Mouse (Mus musculus) embryonic facial prominence, embryonic 14.5 days (tissue): ENCODE measurements at regions not wholly inside any gene's neighbourhood (a gene's known extent, or its start where the extent isn't known, plus 50 kb on each side); places are given as distances from the start of the nearest gene placed in this dataset.

Source experiments
- ATAC-seq: fragments of 200-750 bp; cut with Nextera tagmentation; 2 replicates; pipeline ENCODE4 v1.8.0; 2017; ENCODE audit warnings: low read depth, moderate number of reproducible peaks, moderate TSS enrichment
- DNase-seq: peaks from one replicate; pipeline ENCODE4 v3.0.0-alpha.2; 2015; ENCODE audit warnings: low spot score
- H3K27ac ChIP-seq: fragments of 300-500 bp; sonication (generic); replicated peaks from 2 replicates; pipeline ENCODE4 v1.5.1; 2014; ENCODE audit warnings: low read depth, mild to moderate bottlenecking, low read length, moderate library complexity
- H3K27me3 ChIP-seq: fragments of 300-500 bp; sonication (generic); replicated peaks from 2 replicates; pipeline ENCODE4 v1.6.1; 2014; ENCODE audit warnings: low read length; ENCODE audit not compliant: control insufficient read depth, insufficient read depth
- H3K36me3 ChIP-seq: fragments of 300-500 bp; sonication (generic); 2 replicates; pipeline ENCODE4 v1.6.1; 2014; ENCODE audit warnings: low read length, mixed read lengths; ENCODE audit not compliant: control insufficient read depth, insufficient read depth
- H3K4me1 ChIP-seq: fragments of 300-500 bp; sonication (generic); 2 replicates; pipeline ENCODE4 v1.6.1; 2014; ENCODE audit warnings: antibody characterized with exemption, low read length; ENCODE audit not compliant: control insufficient read depth, insufficient read depth
- H3K4me2 ChIP-seq: fragments of 300-500 bp; sonication (generic); 2 replicates; pipeline ENCODE4 v1.6.1; 2014; ENCODE audit warnings: low read depth, mild to moderate bottlenecking, low read length, moderate library complexity, mixed read lengths
- H3K4me3 ChIP-seq: fragments of 300-500 bp; sonication (generic); 2 replicates; pipeline ENCODE4 v1.5.1; 2014; ENCODE audit warnings: low read depth, mild to moderate bottlenecking, low read length
- H3K9ac ChIP-seq: fragments of 300-500 bp; sonication (generic); 2 replicates; pipeline ENCODE4 v1.6.1; 2014; ENCODE audit warnings: low read depth, mild to moderate bottlenecking, low read length, moderate library complexity, mixed read lengths
- H3K9me3 ChIP-seq: fragments of 300-500 bp; sonication (generic); 2 replicates; pipeline ENCODE4 v1.6.1; 2016; ENCODE audit warnings: low read length; ENCODE audit not compliant: control insufficient read depth
- WGBS: fragments of 180-500 bp; shearing (Covaris S2); extraction: QIAGEN DNeasy Blood & Tissue Kit; methylation state at CpG from one replicate; pipeline ENCODE4 v1.1.7; 2014; 5-methylcytosine and 5-hydroxymethylcytosine counted together

DNA sequence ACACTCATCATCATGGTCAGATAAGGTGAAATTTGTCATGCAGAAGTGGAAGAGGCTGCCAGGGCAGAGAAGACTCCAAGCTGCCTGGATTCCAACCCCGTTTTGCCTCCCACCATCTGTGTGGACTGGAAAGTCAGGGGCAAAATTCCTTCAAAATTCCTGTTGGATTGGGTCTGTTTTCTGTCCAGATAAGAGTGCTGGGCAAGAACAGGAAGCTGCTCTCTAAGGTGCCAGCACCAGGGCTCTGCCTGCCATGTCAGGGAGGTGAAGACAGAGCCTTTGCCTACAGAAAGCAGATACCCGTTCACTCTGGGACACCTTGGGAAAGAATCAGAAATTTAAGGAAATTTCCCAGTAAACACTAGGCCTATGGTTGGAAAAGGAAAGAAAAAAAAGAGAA is 112.5 kb upstream of the Sash1 start:
- Histone ChIP-seq H3K4me2 (no peak overlapping the region), H3K27me3 (no peaks in the 10 kb centered on the region), H3K36me3 (no peaks in the 10 kb centered on the region), H3K27ac (peak overlapping the region; percentile 76), H3K4me1 (peaks cover 11% of the 10 kb centered on the region; the same call in 1 of the 2 replicates), H3K9ac (no peak overlapping the region), H3K4me3 (no peak overlapping the region), H3K9me3 (no peaks in the 10 kb centered on the region)
- 46% methylated on average over 2 of the region's 2 CpGs for WGBS
- ATAC-seq (no peak), DNase-seq (no peak)

DNA sequence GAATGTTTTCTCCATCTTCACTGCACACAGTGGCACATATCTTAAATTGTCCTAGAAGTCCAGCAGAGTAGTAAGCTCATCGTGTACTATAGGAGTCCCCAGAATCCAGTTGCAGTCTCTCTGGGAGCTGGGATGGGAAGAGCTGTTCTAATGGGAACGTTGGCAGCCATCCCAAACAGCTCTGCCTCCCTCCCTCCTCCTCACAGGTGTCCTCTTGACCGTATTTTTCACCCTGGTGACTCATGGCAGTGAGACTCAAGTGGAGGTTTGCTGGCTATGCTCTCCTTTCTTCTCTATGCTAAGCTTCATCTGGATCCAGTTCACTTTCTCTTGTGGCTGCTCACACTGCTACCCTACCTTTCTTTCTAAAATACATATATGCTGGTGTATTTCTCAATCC is 109.2 kb upstream of the Sash1 start:
- Histone ChIP-seq H3K36me3 (no peaks in the 10 kb centered on the region), H3K9ac (no peak overlapping the region), H3K9me3 (no peaks in the 10 kb centered on the region), H3K4me3 (no peak overlapping the region), H3K27me3 (no peaks in the 10 kb centered on the region), H3K27ac (no peak overlapping the region), H3K4me2 (no peak overlapping the region), H3K4me1 (peaks cover 11% of the 10 kb centered on the region; the same call in 1 of the 2 replicates)
- DNase-seq (no peak), ATAC-seq (no peak)
- WGBS, result 57% methylated on average over 3 of the region's 3 CpGs

DNA sequence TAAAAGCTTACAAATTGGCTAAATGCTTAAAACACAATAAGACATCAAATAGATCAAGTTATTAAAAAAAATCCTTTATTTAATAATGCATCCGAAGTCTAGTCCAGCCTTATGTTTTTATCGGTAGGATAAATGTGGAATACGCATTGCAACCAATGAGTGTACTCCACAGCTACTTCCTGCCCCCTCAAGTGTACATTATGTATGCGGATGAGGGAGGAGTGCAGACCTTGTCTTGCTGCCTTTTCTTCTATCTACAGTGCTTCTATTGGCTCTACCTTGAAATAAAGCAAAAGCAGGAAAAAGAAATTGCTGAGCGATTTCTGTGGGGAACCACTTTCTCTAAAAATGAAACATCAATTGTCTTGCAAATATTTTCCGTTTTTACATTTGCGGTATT is 100.5 kb upstream of the Sash1 start:
- Histone ChIP-seq H3K4me1 (no peaks in the 10 kb centered on the region), H3K27ac (no peak overlapping the region), H3K9me3 (no peaks in the 10 kb centered on the region), H3K36me3 (no peaks in the 10 kb centered on the region), H3K27me3 (no peaks in the 10 kb centered on the region), H3K4me3 (no peak overlapping the region), H3K9ac (no peak overlapping the region), H3K4me2 (no peak overlapping the region)
- no peak for DNase-seq
- WGBS, result 88% methylated on average over 7 of the region's 7 CpGs
- ATAC-seq, result no peak

DNA sequence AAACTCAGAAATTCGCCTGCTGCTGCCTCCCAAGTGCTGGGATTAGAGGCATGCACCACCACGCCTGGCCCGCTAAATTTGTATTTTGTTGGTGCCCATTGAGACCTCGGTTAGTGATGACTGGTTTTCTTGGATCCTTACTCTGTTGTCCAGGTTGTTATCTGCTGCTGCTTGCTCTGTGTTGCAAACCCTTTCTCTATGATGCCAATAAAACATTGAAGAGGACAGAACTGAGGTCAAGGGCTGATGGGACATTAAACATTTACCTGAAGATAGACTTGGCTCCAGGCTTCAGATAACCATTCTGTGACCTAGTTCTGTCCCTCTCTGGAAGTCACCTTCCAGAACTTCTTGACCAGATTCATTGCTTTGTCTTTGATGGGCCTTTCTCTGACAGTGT is 97.5 kb upstream of the Sash1 start:
- DNase-seq (no peak), ATAC-seq (no peak)
- 86% methylated on average over 4 of the region's 4 CpGs for WGBS
- Histone ChIP-seq H3K4me1 (no peaks in the 10 kb centered on the region), H3K9me3 (no peaks in the 10 kb centered on the region), H3K4me2 (no peak overlapping the region), H3K9ac (no peak overlapping the region), H3K4me3 (no peak overlapping the region), H3K27me3 (no peaks in the 10 kb centered on the region), H3K36me3 (no peaks in the 10 kb centered on the region), H3K27ac (no peak overlapping the region)

DNA sequence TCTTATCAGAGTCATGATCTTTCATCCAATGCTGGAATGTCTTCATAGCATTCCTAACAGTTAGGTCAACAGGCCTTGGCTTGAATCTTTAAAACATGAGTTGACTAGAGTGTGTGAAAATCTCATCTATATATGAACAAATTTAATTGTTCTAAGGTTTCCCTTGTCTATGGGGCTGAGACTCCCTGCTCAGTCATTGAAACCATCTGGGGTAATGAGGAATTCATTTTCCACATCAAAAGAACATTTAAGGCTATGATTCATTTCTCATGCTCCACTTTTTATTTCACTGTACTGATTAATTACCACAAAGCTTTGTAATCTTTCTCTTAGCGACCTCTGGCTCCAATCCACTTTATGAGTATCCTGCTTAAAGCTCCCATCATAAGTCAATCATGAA is 94.7 kb upstream of the Sash1 start:
- Histone ChIP-seq H3K4me3 (no peak overlapping the region), H3K36me3 (no peaks in the 10 kb centered on the region), H3K9ac (no peak overlapping the region), H3K9me3 (no peaks in the 10 kb centered on the region), H3K4me2 (no peak overlapping the region), H3K27ac (no peak overlapping the region), H3K4me1 (no peaks in the 10 kb centered on the region), H3K27me3 (no peaks in the 10 kb centered on the region)
- WGBS, result 66% methylated on average over 1 of the region's 1 CpGs
- no peak; the same call in 1 of the 2 replicates for ATAC-seq
- peak; percentile 54 for DNase-seq

DNA sequence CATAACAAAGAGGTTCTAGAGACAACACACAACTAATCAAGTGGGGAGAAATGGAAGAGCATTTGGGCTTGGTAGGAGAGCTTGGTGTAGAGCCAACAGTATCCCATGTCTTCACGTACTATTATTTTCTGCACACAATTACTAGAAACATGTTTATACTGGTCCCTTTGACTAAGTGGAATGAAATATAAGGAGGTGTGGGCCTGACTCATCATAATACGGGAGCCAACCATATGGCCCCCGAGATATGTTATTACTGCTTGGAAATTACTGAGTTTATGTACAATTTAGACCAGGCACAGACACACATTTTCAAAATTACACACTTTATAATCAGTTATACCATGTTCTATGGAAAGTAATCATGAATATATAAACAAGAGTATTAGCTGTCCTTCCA is 92.7 kb upstream of the Sash1 start:
- ATAC-seq, result 0 out of 2 replicates have a peak, but pooled peaks have one; percentile 22
- H3K27ac ChIP-seq, result no peak overlapping the region
- H3K27me3 ChIP-seq, result no peaks in the 10 kb centered on the region
- H3K9me3 ChIP-seq, result no peaks in the 10 kb centered on the region
- peak; percentile 59 for DNase-seq
- H3K9ac ChIP-seq, result no peak overlapping the region
- no peak overlapping the region for H3K4me2 ChIP-seq
- no peak overlapping the region for H3K4me3 ChIP-seq
- H3K36me3 ChIP-seq, result no peaks in the 10 kb centered on the region
- 0 out of 2 replicates have a peak, but pooled peaks cover 1% of the 10 kb centered on the region for H3K4me1 ChIP-seq
- WGBS, result 69% methylated on average over 3 of the region's 3 CpGs

DNA sequence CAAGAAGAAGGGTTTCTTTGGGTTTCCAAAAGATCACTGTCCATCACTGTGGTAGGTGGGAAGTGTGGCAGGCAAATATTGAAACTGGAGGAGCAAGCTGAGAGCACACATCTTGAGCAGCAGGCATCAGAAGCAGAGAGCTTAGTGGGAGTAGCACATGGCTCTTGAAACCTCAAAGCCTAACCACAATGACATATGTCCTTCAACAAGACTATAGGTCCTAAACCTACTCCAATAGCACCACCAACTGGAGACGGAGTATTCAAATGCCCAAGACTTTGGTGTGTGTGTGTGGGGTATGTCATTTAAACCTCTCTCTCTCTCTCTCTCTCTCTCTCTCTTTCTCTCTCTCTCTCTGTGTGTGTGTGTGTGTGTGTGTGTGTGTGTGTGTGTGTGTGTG is 88.1 kb upstream of the Sash1 start:
- no peaks in the 10 kb centered on the region for H3K36me3 ChIP-seq
- H3K4me3 ChIP-seq, result no peak overlapping the region
- H3K27ac ChIP-seq, result no peak overlapping the region
- H3K9ac ChIP-seq, result no peak overlapping the region
- no peaks in the 10 kb centered on the region for H3K9me3 ChIP-seq
- H3K4me1 ChIP-seq, result peaks cover 26% of the 10 kb centered on the region
- no peaks in the 10 kb centered on the region for H3K27me3 ChIP-seq
- ATAC-seq (peak; percentile 77; the same call in 1 of the 2 replicates), DNase-seq (peak; percentile 81)
- H3K4me2 ChIP-seq, result no peak overlapping the region
- WGBS, result 14% methylated on average over 1 of the region's 1 CpGs

DNA sequence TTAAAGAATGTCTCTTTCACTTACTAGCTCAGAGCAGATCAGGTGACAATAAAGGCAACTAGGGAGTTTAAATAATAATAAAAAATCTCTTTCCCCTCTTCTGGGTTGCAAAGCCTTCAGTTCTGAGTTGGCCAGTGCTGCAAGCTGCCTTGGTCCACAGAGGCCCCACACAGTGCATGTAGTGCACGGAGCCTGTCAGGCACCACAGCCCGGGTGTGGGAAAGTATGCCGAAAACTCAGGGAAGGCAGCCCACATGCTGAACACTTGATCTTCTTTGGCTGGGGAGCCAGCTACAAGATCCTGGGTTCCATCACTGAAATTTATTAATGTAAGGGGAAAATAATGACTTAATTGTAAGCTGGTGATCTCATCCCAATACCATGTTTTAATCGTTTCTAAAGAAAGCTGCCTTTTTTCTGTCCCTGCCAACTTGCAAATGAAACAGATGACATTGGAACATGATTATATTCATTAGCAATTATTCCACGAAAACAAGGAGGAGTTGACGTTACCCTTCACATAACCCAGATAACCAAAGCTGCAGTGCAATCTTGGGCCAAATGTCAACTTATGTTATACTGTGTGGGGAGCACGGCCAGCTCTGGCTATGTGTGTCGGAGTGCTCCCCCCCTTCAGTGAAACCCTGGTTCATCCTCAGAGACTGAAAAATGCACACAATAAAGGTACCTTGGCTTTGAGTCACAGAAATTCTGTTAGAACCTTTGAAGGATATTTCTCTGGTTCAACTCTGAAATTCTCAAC is 87.1 kb upstream of the Sash1 start:
- ATAC-seq (peak; percentile 60), DNase-seq (peak; percentile 80)
- H3K27ac ChIP-seq, result 0 out of 2 replicates have a peak overlapping the region, but pooled peaks have one; percentile 28
- H3K4me1 ChIP-seq, result peaks cover 36% of the 10 kb centered on the region
- H3K9me3 ChIP-seq, result no peaks in the 10 kb centered on the region
- H3K9ac ChIP-seq, result no peak overlapping the region
- H3K4me2 ChIP-seq, result no peak overlapping the region
- 53% methylated on average over 8 of the region's 8 CpGs for WGBS
- no peaks in the 10 kb centered on the region for H3K27me3 ChIP-seq
- no peaks in the 10 kb centered on the region for H3K36me3 ChIP-seq
- H3K4me3 ChIP-seq, result no peak overlapping the region

DNA sequence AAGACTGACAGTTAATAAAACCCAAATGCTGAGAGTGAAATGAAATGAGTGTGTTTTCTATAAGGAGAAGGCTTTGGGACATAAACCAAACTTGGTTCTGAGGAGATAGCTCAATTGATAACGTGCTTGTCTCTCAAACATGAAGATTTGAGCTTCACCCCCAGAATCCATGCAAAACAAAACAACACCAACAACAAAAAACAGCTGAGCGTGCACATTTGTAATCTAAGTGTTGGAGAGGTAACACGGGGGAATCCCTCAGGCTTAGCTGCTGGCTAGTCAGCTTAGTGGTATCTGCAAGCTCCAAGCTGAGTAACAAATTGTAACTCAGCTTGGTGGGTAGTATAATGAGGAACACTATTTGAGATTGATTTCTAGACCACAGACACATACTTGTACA is 84.9 kb upstream of the Sash1 start:
- no peaks in the 10 kb centered on the region for H3K27me3 ChIP-seq
- no peak overlapping the region for H3K4me2 ChIP-seq
- no peak overlapping the region for H3K27ac ChIP-seq
- no peaks in the 10 kb centered on the region for H3K36me3 ChIP-seq
- no peaks in the 10 kb centered on the region for H3K9me3 ChIP-seq
- no peak overlapping the region for H3K4me3 ChIP-seq
- peaks cover 36% of the 10 kb centered on the region for H3K4me1 ChIP-seq
- no peak for DNase-seq
- ATAC-seq, result no peak
- H3K9ac ChIP-seq, result no peak overlapping the region
- WGBS, result 66% methylated on average over 3 of the region's 3 CpGs
